Mouse (Mus musculus) E14TG2a.4 (cell line): ENCODE results near the gene Hist1h2af.

Source experiments
- CTCF ChIP-seq: conservative IDR thresholded peaks from 2 replicates; pipeline ENCODE4 v1.5.1; 2014; ENCODE audit warnings: low read length
- POU5F1 ChIP-seq: IDR thresholded peaks from 2 replicates; pipeline ENCODE4 v1.6.1; 2014; ENCODE audit warnings: low read length, borderline replicate concordance

- no peak for TF ChIP-seq CTCF
- no peak for TF ChIP-seq POU5F1
Measured at GRCm38 (mm10) chr13:23513517-23513916, 20.2 kb upstream of the Hist1h2af start.
